Mouse (Mus musculus) hindbrain, embryonic 12.5 days (tissue): ENCODE measurements around the gene Dlk2. TPM values are rescaled to one million over a fixed set of nuclear protein-coding genes. Genes with fewer than 3 reads are reported as not detected.

Experiments used
- ATAC-seq: fragments of 200-750 bp; cut with Nextera tagmentation; 2 replicates; pipeline ENCODE4 v1.8.0; 2017; ENCODE audit warnings: moderate TSS enrichment; ENCODE audit not compliant: low FRiP score
- H3K27ac ChIP-seq: fragments of 300-500 bp; sonication (generic); 2 replicates; pipeline ENCODE4 v1.5.1; 2016; ENCODE audit warnings: mild to moderate bottlenecking
- H3K27me3 ChIP-seq: fragments of 300-500 bp; sonication (generic); 2 replicates; pipeline ENCODE4 v1.6.1; 2016; ENCODE audit warnings: mild to moderate bottlenecking
- H3K36me3 ChIP-seq: fragments of 300-500 bp; sonication (generic); 2 replicates; pipeline ENCODE4 v1.6.1; 2016; ENCODE audit warnings: mild to moderate bottlenecking
- H3K4me1 ChIP-seq: fragments of 300-500 bp; sonication (generic); 2 replicates; pipeline ENCODE4 v1.6.1; 2016
- H3K4me2 ChIP-seq: fragments of 300-500 bp; sonication (generic); replicated peaks from 2 replicates; pipeline ENCODE4 v1.6.1; 2016; ENCODE audit warnings: mild to moderate bottlenecking
- H3K4me3 ChIP-seq: fragments of 300-500 bp; sonication (generic); 2 replicates; pipeline ENCODE4 v1.5.1; 2016; ENCODE audit warnings: mild to moderate bottlenecking
- H3K9ac ChIP-seq: fragments of 300-500 bp; sonication (generic); 2 replicates; pipeline ENCODE4 v1.6.1; 2016; ENCODE audit warnings: mild to moderate bottlenecking, moderate library complexity
- H3K9me3 ChIP-seq: fragments of 300-500 bp; sonication (generic); replicated peaks from 2 replicates; pipeline ENCODE4 v1.6.1; 2016; ENCODE audit warnings: mild to moderate bottlenecking
- WGBS: fragments of 180-500 bp; shearing (Covaris S2); methylation state at CpG from one replicate; pipeline ENCODE4 v1.1.7; 2016; 5-methylcytosine and 5-hydroxymethylcytosine counted together
- polyA plus RNA-seq: library from polyadenylated mRNA; unstranded; fragments of >200 nt; fragmentation: Nextera tagmentation; extraction: Ambion mirVana; gene quantifications from 2 replicates; pipeline ENCODE4 v1.2.1, GENCODE M21; 2016

Gene Dlk2
- polyA plus RNA-seq = 2.9 and 3.1 TPM in 2 replicates

GRCm38 (mm10) chr17:46297364-46298219, at the start of gene Dlk2:
Dlk2 (plus strand) TSS chr17:46297421.
- no peak within 1 kb of the TSS for H3K27ac ChIP-seq
- H3K4me1 ChIP-seq = peaks cover 19% of the 10 kb centered on the region
- H3K4me2 ChIP-seq = peak within 1 kb of the TSS; percentile 97
- no peaks in the 10 kb centered on the region for H3K36me3 ChIP-seq
- H3K4me3 ChIP-seq = peak within 1 kb of the TSS; percentile 66
- peaks cover 76% of the 10 kb centered on the region for H3K27me3 ChIP-seq
- ATAC-seq = peak; percentile 57
- H3K9ac ChIP-seq = peak within 1 kb of the TSS; percentile 75
- H3K9me3 ChIP-seq = no peaks in the 10 kb centered on the region
- WGBS = under 1% methylated on average over 56 of the region's 86 CpGs

- Histone ChIP-seq H3K4me3 (peak within 1 kb of the TSS; percentile 89), H3K9me3 (no peaks in the 10 kb centered on the region), H3K9ac (peak within 1 kb of the TSS; percentile 97), H3K4me1 (peaks cover 24% of the 10 kb centered on the region), H3K36me3 (peaks cover 66% of the 10 kb centered on the region), H3K27me3 (no peaks in the 10 kb centered on the region), H3K27ac (peak within 1 kb of the TSS; percentile 87), H3K4me2 (peak within 1 kb of the TSS; percentile 93)
- WGBS = under 1% methylated on average over 53 of the region's 53 CpGs
- ATAC-seq = peak; percentile 90
Observed at GRCm38 (mm10) chr17:46247512-46248188, 49.6 kb upstream of the Dlk2 start, which contains the start of the genes Polr1c and Yipf3. Polr1c (minus strand) TSS chr17:46248054. Yipf3 (plus strand) TSS chr17:46248080.

GRCm38 (mm10) chr17:46248189-46248522, 49.1 kb upstream of the Dlk2 start:
- H3K9me3 ChIP-seq = no peaks in the 10 kb centered on the region
- peaks cover 61% of the 10 kb centered on the region for H3K36me3 ChIP-seq
- peaks cover 24% of the 10 kb centered on the region for H3K4me1 ChIP-seq
- peak overlapping the region; percentile 87 for H3K27ac ChIP-seq
- H3K4me3 ChIP-seq = peak overlapping the region; percentile 89
- no peaks in the 10 kb centered on the region for H3K27me3 ChIP-seq
- under 1% methylated on average over 35 of the region's 37 CpGs for WGBS
- ATAC-seq = peak; percentile 47
- H3K4me2 ChIP-seq = peak overlapping the region; percentile 93
- peak overlapping the region; percentile 97 for H3K9ac ChIP-seq

GRCm38 (mm10) chr17:46251174-46251573, 46.0 kb upstream of the Dlk2 start:
- 87% methylated on average over 7 of the region's 7 CpGs for WGBS
- H3K4me1 ChIP-seq = peaks cover 44% of the 10 kb centered on the region
- no peak overlapping the region for H3K4me2 ChIP-seq
- H3K27me3 ChIP-seq = peaks cover 18% of the 10 kb centered on the region
- H3K4me3 ChIP-seq = no peak overlapping the region
- peaks cover 31% of the 10 kb centered on the region for H3K36me3 ChIP-seq
- ATAC-seq = no peak
- H3K27ac ChIP-seq = no peak overlapping the region
- no peaks in the 10 kb centered on the region for H3K9me3 ChIP-seq
- H3K9ac ChIP-seq = no peak overlapping the region

- 0 out of 2 replicates have a peak overlapping the region, but pooled peaks have one; percentile 60 for H3K27ac ChIP-seq
Observed at GRCm38 (mm10) chr17:46252571-46253451, 44.4 kb upstream of the Dlk2 start.

GRCm38 (mm10) chr17:46253452-46254084, 43.7 kb upstream of the Dlk2 start, which contains the start of gene Lrrc73:
Lrrc73 (plus strand) TSS chr17:46253531.
- 2% methylated on average over 39 of the region's 48 CpGs for WGBS
- H3K4me3 ChIP-seq = peak within 1 kb of the TSS; percentile 79
- H3K27ac ChIP-seq = peak within 1 kb of the TSS; percentile 60
- H3K4me1 ChIP-seq = peaks cover 34% of the 10 kb centered on the region
- H3K9ac ChIP-seq = peak within 1 kb of the TSS; percentile 82
- peaks cover 18% of the 10 kb centered on the region for H3K27me3 ChIP-seq
- peaks cover 51% of the 10 kb centered on the region for H3K36me3 ChIP-seq
- H3K4me2 ChIP-seq = peak within 1 kb of the TSS; percentile 99
- ATAC-seq = peak; percentile 89
- no peaks in the 10 kb centered on the region for H3K9me3 ChIP-seq

More at GRCm38 (mm10) chr17:46252571-46253451, 44.4 kb upstream of the Dlk2 start:
- Histone ChIP-seq H3K4me3 (peak overlapping the region; percentile 79; the same call in 1 of the 2 replicates), H3K9ac (peak overlapping the region; percentile 82; the same call in 1 of the 2 replicates), H3K27me3 (peaks cover 18% of the 10 kb centered on the region), H3K4me2 (peak overlapping the region; percentile 99), H3K9me3 (no peaks in the 10 kb centered on the region), H3K4me1 (peaks cover 36% of the 10 kb centered on the region), H3K36me3 (peaks cover 43% of the 10 kb centered on the region)
- ATAC-seq = no peak
- WGBS = 57% methylated on average over 14 of the region's 14 CpGs

- no peaks in the 10 kb centered on the region for H3K9me3 ChIP-seq
- H3K4me2 ChIP-seq = peak overlapping the region; percentile 99
- under 1% methylated on average over 41 of the region's 54 CpGs for WGBS
- peak overlapping the region; percentile 60 for H3K27ac ChIP-seq
- H3K4me1 ChIP-seq = peaks cover 28% of the 10 kb centered on the region
- peaks cover 18% of the 10 kb centered on the region for H3K27me3 ChIP-seq
- peak; percentile 26 for ATAC-seq
- H3K9ac ChIP-seq = peak overlapping the region; percentile 82
- H3K4me3 ChIP-seq = peak overlapping the region; percentile 79
- peaks cover 56% of the 10 kb centered on the region for H3K36me3 ChIP-seq
Observed at GRCm38 (mm10) chr17:46254106-46254505, 43.1 kb upstream of the Dlk2 start.

- 0 out of 2 replicates have a peak overlapping the region, but pooled peaks have one; percentile 41 for H3K9ac ChIP-seq
- H3K4me3 ChIP-seq = peak overlapping the region; percentile 79; the same call in 1 of the 2 replicates
- ATAC-seq = 0 out of 2 replicates have a peak, but pooled peaks have one; percentile 9
- WGBS = 33% methylated on average over 6 of the region's 6 CpGs
- H3K9me3 ChIP-seq = no peaks in the 10 kb centered on the region
- peaks cover 20% of the 10 kb centered on the region for H3K4me1 ChIP-seq
- no peak overlapping the region for H3K27ac ChIP-seq
- peaks cover 60% of the 10 kb centered on the region for H3K36me3 ChIP-seq
- peaks cover 18% of the 10 kb centered on the region for H3K27me3 ChIP-seq
- H3K4me2 ChIP-seq = peak overlapping the region; percentile 99
Observed at GRCm38 (mm10) chr17:46255147-46255546, 42.1 kb upstream of the Dlk2 start.

GRCm38 (mm10) chr17:46258279-46259053, 38.8 kb upstream of the Dlk2 start:
- WGBS = 86% methylated on average over 30 of the region's 30 CpGs
- H3K27me3 ChIP-seq = peaks cover 18% of the 10 kb centered on the region
- peaks cover 71% of the 10 kb centered on the region for H3K36me3 ChIP-seq
- H3K9ac ChIP-seq = no peak overlapping the region
- peaks cover 16% of the 10 kb centered on the region for H3K4me1 ChIP-seq
- no peak overlapping the region for H3K4me2 ChIP-seq
- H3K27ac ChIP-seq = no peak overlapping the region
- H3K9me3 ChIP-seq = no peaks in the 10 kb centered on the region
- no peak for ATAC-seq
- no peak overlapping the region for H3K4me3 ChIP-seq

- Histone ChIP-seq H3K27me3 (peaks cover 13% of the 10 kb centered on the region), H3K27ac (no peak overlapping the region), H3K4me2 (no peak overlapping the region), H3K9ac (no peak overlapping the region), H3K4me1 (peaks cover 9% of the 10 kb centered on the region), H3K4me3 (no peak overlapping the region), H3K36me3 (peaks cover 83% of the 10 kb centered on the region), H3K9me3 (no peaks in the 10 kb centered on the region)
- no peak for ATAC-seq
- WGBS = 90% methylated on average over 17 of the region's 17 CpGs
Observed at GRCm38 (mm10) chr17:46259675-46260074, 37.5 kb upstream of the Dlk2 start.
